Mouse (Mus musculus) layer of hippocampus, adult 2 months (tissue): Measurements from ENCODE around the gene Ms4a8a. TPM values are rescaled to one million over a fixed set of nuclear protein-coding genes. Genes with fewer than 3 reads are reported as not detected.

Experiments used
- DNase-seq, 2 experiments: peaks; one replicate each; pipeline ENCODE4 v3.0.0; 2022; ENCODE audit warnings: low spot score in 2 of 2
- H3K27ac ChIP-seq: fragments of 200-600 bp; 2 replicates; pipeline ENCODE4 v1.8.1; 2022
- H3K4me3 ChIP-seq: fragments of 200-600 bp; 2 replicates; pipeline ENCODE4 v1.8.1; 2022; ENCODE audit warnings: mild to moderate bottlenecking
- CTCF ChIP-seq: fragments of 200-600 bp; conservative IDR thresholded peaks from 2 replicates; pipeline ENCODE4 v1.8.1; 2022; ENCODE audit warnings: antibody characterized with exemption, mild to moderate bottlenecking, moderate library complexity
- total RNA-seq, 2 experiments: library from RNA; stranded (reverse); gene quantifications; 2 replicates each; pipeline ENCODE4 v1.2.3; 2021

Gene Ms4a8a
- total RNA-seq, 2 experiments from 2014 or later, result 0.36 TPM; not detected in 1

DNA sequence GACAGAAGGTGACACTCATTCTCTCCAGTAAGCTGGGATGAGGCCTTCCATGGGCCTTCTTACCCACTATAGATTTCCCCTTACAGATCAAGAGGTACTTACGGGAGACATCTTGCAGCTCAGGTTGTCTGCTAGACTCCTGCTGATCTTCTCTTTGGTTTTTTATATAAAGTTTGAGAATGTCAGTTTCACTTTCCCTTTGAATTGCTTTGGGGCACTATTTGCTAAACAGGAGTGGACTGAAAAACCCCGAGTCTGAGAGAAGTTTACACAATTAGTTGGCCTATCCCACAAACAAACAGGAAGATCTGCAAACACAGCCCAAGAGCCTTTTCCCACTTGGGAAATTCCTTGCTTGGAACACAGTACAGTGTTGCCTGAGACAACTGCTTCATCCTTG is 30.6 kb downstream of the Ms4a8a start:
- no peak for TF ChIP-seq CTCF
- DNase-seq, result no peak
- Histone ChIP-seq H3K27ac (peak overlapping the region; percentile 57; the same call in 1 of the 2 replicates), H3K4me3 (no peak overlapping the region)

DNA sequence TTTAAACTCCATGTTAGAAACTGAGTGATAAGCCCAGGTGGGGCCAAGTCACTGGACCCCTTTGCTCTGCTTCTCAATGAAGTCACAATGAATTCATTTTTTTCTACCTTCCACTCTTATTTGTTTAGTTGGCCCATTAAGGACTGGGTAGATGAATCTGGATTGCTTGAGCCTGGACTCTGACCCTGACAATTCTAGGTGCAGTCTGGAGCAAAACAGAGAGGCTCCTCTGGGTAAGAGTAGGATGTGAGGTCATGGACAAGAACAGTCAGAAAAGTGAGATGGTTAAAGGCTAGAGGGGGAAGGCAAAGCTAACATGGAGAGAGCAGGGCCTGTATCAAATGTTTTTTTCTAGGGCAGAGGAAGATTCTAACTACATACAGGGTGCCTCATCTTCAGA is 31.5 kb downstream of the Ms4a8a start:
- Histone ChIP-seq H3K27ac (no peak overlapping the region), H3K4me3 (no peak overlapping the region)
- no peak for DNase-seq
- no peak for TF ChIP-seq CTCF

DNA sequence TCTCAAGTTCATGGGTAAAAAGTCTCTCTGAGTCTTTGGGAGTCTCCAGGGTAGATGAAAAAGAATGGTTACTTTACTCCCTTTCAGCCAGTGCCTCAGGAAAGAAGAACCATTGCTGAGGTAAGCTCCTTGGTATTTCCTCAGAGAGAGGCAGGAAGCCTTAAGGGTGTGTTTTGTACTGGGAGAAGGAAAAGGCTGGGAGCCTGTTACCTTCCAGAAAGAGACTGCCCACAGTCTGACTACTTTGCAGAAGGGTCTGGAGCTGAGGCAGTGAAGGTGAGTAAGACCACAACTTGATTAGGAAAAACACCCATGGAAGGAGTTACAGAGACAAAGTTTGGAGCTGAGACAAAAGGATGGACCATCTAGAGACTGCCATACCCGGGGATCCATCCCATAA is 32.4 kb downstream of the Ms4a8a start:
- no peak for TF ChIP-seq CTCF
- DNase-seq, result no peak
- 0 out of 2 replicates have a peak overlapping the region, but pooled peaks have one; percentile 23 for H3K27ac ChIP-seq
- H3K4me3 ChIP-seq, result no peak overlapping the region

DNA sequence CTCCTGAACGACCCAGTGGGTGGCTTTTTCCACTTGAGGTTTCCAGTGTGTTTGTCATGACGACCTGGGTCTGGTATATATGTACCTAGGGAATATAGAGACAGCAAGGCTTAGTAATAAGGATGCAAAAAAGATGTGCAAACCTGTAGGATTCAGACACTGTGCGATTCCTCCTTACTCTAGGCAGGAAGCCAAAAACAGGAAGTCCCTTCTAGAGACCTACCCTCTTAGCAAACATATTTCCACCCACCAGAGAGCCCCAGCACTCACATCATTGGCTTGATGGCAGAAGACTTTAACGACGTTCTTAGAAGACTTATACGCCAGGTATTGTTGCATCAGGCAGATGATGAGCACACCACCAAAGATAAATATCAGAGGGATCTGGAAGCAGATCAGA is 32.9 kb downstream of the Ms4a8a start:
- DNase-seq, result no peak
- H3K27ac ChIP-seq, result peak overlapping the region; percentile 23; the same call in 1 of the 2 replicates
- no peak for TF ChIP-seq CTCF
- H3K4me3 ChIP-seq, result no peak overlapping the region

DNA sequence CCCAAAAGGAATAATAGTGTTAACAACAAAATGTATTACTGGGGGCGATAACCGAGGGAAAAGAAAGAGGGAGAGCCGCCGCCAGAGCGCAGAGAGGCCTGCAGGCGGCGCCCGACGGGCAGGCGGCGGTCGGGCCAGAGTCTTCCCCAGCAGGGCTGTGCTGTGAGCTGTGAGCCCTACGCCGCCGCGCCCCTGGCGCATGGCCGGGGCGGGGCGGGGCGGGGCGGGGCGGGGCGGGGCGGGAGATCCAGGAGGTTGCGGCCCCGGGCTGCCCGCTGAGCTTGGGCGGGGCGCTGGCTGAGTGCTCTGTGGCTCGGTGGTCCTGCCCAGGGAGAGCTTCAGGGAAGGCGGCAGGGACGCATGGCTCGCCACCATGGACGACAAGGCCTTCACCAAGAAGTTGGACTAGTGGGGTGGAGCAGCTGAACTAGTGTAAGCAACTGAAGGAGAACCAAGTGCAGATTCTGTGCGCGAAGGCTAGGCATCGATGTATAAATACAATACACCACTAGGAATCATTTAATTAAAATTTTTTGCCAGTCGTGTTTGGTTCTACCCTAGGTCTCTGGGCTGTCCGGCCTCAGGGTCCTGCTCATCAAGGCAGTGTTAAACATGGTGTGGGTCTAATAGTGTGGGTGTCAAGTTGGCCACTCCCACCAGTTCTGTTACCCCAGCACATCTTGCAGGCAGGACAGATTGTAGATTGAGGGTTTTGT is 35.7 kb downstream of the Ms4a8a start:
- peak overlapping the region; percentile 43 for H3K4me3 ChIP-seq
- TF ChIP-seq CTCF, result peak; percentile 79
- DNase-seq, result peak in 1 of 2 experiments; percentile 33
- H3K27ac ChIP-seq, result no peak overlapping the region

DNA sequence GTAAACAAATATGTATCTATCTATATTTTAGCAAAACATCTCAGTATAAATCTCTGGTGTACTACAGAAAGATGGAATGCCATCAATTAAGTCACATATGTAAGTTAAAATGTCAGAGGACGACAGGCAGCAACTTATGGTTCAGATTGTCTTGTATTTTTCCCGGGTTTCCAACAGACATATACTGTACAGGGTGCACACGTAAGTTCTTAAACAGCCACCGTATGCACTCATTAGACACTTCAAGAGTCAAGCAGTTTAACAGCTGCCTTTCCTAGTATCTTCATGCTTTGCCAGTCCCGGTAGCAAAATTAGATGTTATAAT is 36.3 kb downstream of the Ms4a8a start:
- no peak overlapping the region for H3K27ac ChIP-seq
- no peak for TF ChIP-seq CTCF
- DNase-seq, result no peak
- H3K4me3 ChIP-seq, result peak overlapping the region; percentile 43

DNA sequence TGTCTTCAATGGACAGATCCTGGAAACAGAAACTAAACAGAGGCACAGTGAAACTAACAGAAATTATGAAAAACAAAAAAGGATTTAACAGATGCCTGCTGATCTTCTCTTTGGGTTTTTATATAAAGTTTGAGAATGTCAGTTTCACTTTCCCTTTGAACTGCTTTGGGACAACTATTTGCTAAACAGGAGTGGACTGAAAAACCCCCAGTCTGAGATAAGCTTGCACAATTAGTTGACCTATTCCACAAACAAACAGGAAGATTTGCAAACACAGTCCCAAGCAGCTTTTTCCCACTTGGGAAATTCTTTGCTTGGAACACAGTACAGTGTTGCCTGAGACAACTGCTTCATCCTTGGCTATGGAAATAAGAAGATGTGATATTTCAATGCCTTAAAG is 43.3 kb downstream of the Ms4a8a start:
- Histone ChIP-seq H3K4me3 (no peak overlapping the region), H3K27ac (no peak overlapping the region)
- TF ChIP-seq CTCF, result no peak
- DNase-seq, result no peak

DNA sequence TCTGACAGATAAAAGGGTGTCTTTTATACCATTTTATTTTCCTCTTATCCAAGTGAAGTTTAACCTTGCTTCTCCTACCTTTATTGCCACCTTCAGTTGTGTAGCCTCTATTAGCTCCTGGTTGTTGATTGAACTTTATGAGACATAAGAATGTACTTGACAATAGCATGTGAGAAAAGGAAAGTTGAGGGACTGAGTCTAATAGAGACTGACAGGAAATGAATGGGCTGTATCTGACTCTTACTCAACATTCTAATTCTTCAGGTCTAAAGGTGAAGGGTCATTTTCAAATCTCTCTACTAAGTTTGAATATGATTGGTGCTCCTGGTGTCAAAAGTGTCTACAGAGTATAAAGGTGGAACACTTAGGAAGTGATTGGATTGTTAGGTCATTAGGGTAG is 58.5 kb downstream of the Ms4a8a start:
- TF ChIP-seq CTCF, result no peak
- H3K27ac ChIP-seq, result no peak overlapping the region
- no peak for DNase-seq
- no peak overlapping the region for H3K4me3 ChIP-seq

DNA sequence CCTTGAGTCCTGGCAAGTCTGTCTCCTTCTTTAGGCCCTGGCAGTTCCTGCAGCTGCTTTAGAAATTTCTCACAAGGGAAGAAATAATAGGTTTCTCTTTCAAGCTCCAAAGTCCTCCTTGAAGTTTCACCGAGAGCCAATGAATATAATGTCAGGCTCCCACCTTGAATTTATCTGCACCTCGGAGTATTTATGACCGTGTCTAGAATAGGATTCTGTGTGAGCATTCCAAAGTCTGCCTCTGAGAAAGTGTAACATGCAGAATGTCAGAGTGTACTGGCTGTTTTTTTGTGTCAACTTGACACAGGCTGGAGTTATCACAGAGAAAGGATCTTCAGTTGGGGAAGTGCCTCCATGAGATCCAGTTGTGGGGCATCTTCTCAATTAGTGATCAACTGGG is 63.0 kb downstream of the Ms4a8a start, which contains the start of gene Ms4a18:
Ms4a18 (minus strand) TSS at position 141 of the 400 bp plus-strand sequence.
- no peak within 1 kb of the TSS for H3K4me3 ChIP-seq
- no peak for DNase-seq
- H3K27ac ChIP-seq, result no peak within 1 kb of the TSS
- TF ChIP-seq CTCF, result no peak

Other genes starting within 250 kb of the Ms4a8a start
- gene Slc15a3, start 241.4 kb downstream of the Ms4a8a start, total RNA-seq, result 1 to 10 TPM; 1.3 TPM
- 100 to 1,000 TPM; 168 to 171 TPM for gene Tmem132a, start 211.2 kb downstream of the Ms4a8a start, total RNA-seq
- 10 to 100 TPM; 46.4 to 54.5 TPM for gene Tmem109, start 199.1 kb downstream of the Ms4a8a start, total RNA-seq
- gene Prpf19, start 185.9 kb downstream of the Ms4a8a start, total RNA-seq, result 100 to 1,000 TPM; 196 to 198 TPM
- gene Zp1, start 160.5 kb downstream of the Ms4a8a start, total RNA-seq, result not detected
- gene Ptgdr2, start 143.9 kb downstream of the Ms4a8a start, total RNA-seq, result under 1 TPM in 1 of 2 experiments, not detected in 1; 0.25 TPM
- 1 to 10 TPM; 7.9 to 9.7 TPM for gene Ccdc86, start 131.8 kb downstream of the Ms4a8a start, total RNA-seq
- not detected for gene Ms4a10, start 106.4 kb downstream of the Ms4a8a start, total RNA-seq
- not detected for gene Ms4a15, start 87.9 kb downstream of the Ms4a8a start, total RNA-seq
- not detected for gene Ms4a18, start 63.1 kb downstream of the Ms4a8a start, total RNA-seq
- gene 1700017D01Rik, start 49.8 kb upstream of the Ms4a8a start, total RNA-seq, result not detected
- not detected for gene 1700025F22Rik, start 84.2 kb upstream of the Ms4a8a start, total RNA-seq
- gene Ms4a13, start 115.6 kb upstream of the Ms4a8a start, total RNA-seq, result not detected
- not detected for gene Ms4a12, start 151.3 kb upstream of the Ms4a8a start, total RNA-seq
- not detected for gene Ms4a1, start 185.1 kb upstream of the Ms4a8a start, total RNA-seq
- gene Ms4a5, start 202.8 kb upstream of the Ms4a8a start, total RNA-seq, result not detected
- under 1 TPM in 1 of 2 experiments, not detected in 1; 0.10 TPM for gene Ms4a14, start 233.4 kb upstream of the Ms4a8a start, total RNA-seq